Mouse (Mus musculus): ENCODE results near the gene Arl9. TPM values are rescaled to one million over a fixed set of nuclear protein-coding genes. Genes with fewer than 3 reads are reported as not detected.
"Not testable (repeated sequence)": the region's sequence is repeated elsewhere in the genome, so short reads cannot be mapped to it uniquely, and the experiment has no call there.

The Arl9 gene
- polyA plus RNA-seq (2016; fragmentation: Nextera tagmentation; extraction: Ambion mirVana), result not detected in 2 replicates

DNA sequence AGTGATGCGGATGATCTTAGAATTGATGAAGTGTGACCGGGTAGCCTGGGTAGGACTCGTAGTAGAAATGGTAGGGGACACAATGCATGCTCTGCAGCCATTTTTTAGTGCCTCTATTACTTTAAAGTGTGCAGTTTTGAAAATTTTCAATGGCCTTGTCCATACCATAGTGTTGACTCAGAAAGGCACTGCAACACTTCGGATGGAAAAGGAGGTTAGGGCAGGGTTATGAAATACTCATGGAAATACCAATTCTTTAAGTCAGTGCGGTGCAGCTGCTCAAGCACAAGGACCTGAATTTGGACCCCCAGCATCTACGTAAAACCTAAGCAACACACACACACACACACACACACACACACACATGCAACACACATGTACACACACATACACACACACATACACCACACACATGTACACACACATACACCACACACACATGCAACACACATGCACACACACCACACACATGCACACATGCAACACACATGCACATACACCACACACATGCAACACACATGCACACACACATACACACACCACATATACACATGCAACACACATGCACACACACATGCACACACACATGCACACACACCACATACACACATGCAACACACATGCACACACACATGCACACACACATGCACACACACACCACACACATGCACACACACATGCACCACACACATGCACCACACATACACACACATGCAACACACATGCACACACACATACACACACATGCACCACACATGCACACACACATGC, at the start of gene Arl9:
Gene Arl9 (plus strand): TSS at position 5 of the 771 bp plus-strand sequence.
- no peak for DNase-seq (ENCODE audit: low spot score)
- no peaks in the 10 kb centered on the region for H3K9me3 ChIP-seq (replicated peaks)
- H3K36me3 ChIP-seq, result peaks cover 24% of the 10 kb centered on the region
- no peaks in the 10 kb centered on the region for H3K27me3 ChIP-seq (ENCODE audit: low read depth, poor library complexity, severe bottlenecking)
- H3K4me1 ChIP-seq, result no peaks in the 10 kb centered on the region
- no peak within 1 kb of the TSS for H3K27ac ChIP-seq
- 96% methylated on average over 6 of the region's 6 CpGs for WGBS
- no peak within 1 kb of the TSS for H3K4me3 ChIP-seq

GRCm38 (mm10) chr5:76954271-76954900, 49.5 kb upstream of the Arl9 start:
- Histone ChIP-seq H3K4me1 (peaks cover 30% of the 10 kb centered on the region), H3K27ac (no peak overlapping the region), H3K36me3 (peaks cover 62% of the 10 kb centered on the region), H3K9me3 (replicated peaks) (no peaks in the 10 kb centered on the region), H3K4me3 (no peak overlapping the region), H3K27me3 (ENCODE audit: low read depth, poor library complexity, severe bottlenecking) (no peaks in the 10 kb centered on the region)
- no peak for DNase-seq (ENCODE audit: low spot score)
- WGBS, result 92% methylated on average over 6 of the region's 6 CpGs

GRCm38 (mm10) chr5:76955474-76955873, 48.4 kb upstream of the Arl9 start:
- Histone ChIP-seq H3K27ac (no peak overlapping the region), H3K27me3 (ENCODE audit: low read depth, poor library complexity, severe bottlenecking) (no peaks in the 10 kb centered on the region), H3K4me3 (no peak overlapping the region), H3K4me1 (peaks cover 22% of the 10 kb centered on the region), H3K9me3 (replicated peaks) (no peaks in the 10 kb centered on the region), H3K36me3 (peaks cover 70% of the 10 kb centered on the region)
- WGBS, result 93% methylated on average over 4 of the region's 4 CpGs
- DNase-seq (ENCODE audit: low spot score), result no peak

DNA sequence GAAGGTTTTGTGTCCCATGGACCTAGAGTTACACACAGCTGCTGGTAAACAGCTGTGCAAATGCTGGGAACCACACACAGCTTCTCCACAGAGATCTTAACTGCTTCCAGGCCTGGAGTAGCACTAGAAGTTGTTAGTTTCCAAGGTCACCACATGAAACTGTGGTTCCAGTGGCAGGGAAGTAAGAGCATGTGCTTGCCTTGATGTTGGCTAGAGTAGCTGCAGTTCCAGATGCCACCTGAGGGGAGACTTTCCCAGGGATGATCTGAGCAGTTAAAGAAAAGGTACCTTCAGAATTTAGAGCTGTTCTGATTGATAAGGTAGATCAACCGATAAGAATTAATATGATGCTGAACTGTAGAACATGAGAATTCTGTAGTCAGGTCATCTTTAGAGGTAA, 45.9 kb upstream of the Arl9 start:
- Histone ChIP-seq H3K9me3 (replicated peaks) (no peaks in the 10 kb centered on the region), H3K27ac (no peak overlapping the region), H3K36me3 (peaks cover 95% of the 10 kb centered on the region), H3K4me3 (no peak overlapping the region), H3K4me1 (peaks cover 16% of the 10 kb centered on the region; the same call in 1 of the 2 replicates), H3K27me3 (ENCODE audit: low read depth, poor library complexity, severe bottlenecking) (no peaks in the 10 kb centered on the region)
- DNase-seq (ENCODE audit: low spot score), result no peak
- 96% methylated on average over 1 of the region's 1 CpGs for WGBS

GRCm38 (mm10) chr5:76959587-76959986, 44.3 kb upstream of the Arl9 start:
- 92% methylated on average over 5 of the region's 5 CpGs for WGBS
- DNase-seq (ENCODE audit: low spot score), result no peak
- Histone ChIP-seq H3K4me3 (no peak overlapping the region), H3K27me3 (ENCODE audit: low read depth, poor library complexity, severe bottlenecking) (no peaks in the 10 kb centered on the region), H3K4me1 (peaks cover 5% of the 10 kb centered on the region; the same call in 1 of the 2 replicates), H3K27ac (no peak overlapping the region), H3K9me3 (replicated peaks) (no peaks in the 10 kb centered on the region), H3K36me3 (peaks cover 98% of the 10 kb centered on the region)

DNA sequence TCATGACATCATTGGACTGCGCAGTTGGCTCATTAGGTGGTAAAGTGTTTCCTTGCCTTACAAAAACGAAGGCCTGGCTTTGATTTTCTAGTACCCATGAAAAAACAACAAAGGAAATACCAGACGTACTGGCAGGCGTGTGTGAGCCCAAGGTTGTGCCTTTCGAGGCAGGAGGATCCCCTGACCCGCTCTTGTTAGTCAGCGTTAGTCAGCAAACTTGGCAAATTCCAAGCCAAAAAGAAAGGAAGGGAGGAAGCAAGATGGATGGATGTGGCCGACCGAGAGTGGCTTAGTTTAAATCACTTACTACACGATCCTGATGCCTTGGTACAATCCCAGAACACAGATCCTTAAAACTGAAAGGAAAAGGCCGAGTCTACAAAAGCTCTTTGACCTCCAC, 41.3 kb upstream of the Arl9 start:
- H3K4me1 ChIP-seq, result no peaks in the 10 kb centered on the region
- H3K4me3 ChIP-seq, result no peak overlapping the region
- H3K27ac ChIP-seq, result no peak overlapping the region
- no peaks in the 10 kb centered on the region for H3K27me3 ChIP-seq (ENCODE audit: low read depth, poor library complexity, severe bottlenecking)
- DNase-seq (ENCODE audit: low spot score), result no peak
- H3K36me3 ChIP-seq, result peaks cover 98% of the 10 kb centered on the region
- WGBS, result 84% methylated on average over 11 of the region's 11 CpGs
- H3K9me3 ChIP-seq (replicated peaks), result no peaks in the 10 kb centered on the region

DNA sequence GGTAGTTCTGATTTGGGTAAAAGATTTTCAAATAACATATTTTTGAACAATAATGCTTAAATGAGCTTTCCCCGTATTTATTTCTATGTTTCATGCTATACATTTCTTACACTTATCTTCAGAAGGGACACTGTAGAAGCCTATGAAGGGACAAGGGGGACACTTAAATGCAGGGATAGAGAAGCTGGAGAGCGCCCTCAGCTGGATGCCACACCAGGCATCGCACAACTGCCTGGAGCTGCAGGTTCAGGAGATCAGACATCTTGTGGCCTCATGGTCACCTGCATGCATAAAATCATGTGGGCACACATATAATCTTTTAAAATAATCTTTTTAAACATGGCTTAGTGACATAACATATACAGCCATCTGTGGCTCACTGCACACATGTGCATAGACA, 39.2 kb upstream of the Arl9 start:
- 92% methylated on average over 3 of the region's 3 CpGs for WGBS
- Histone ChIP-seq H3K27ac (no peak overlapping the region), H3K4me1 (no peaks in the 10 kb centered on the region), H3K9me3 (replicated peaks) (no peaks in the 10 kb centered on the region), H3K27me3 (ENCODE audit: low read depth, poor library complexity, severe bottlenecking) (no peaks in the 10 kb centered on the region), H3K4me3 (no peak overlapping the region), H3K36me3 (peaks cover 98% of the 10 kb centered on the region)
- no peak for DNase-seq (ENCODE audit: low spot score)

DNA sequence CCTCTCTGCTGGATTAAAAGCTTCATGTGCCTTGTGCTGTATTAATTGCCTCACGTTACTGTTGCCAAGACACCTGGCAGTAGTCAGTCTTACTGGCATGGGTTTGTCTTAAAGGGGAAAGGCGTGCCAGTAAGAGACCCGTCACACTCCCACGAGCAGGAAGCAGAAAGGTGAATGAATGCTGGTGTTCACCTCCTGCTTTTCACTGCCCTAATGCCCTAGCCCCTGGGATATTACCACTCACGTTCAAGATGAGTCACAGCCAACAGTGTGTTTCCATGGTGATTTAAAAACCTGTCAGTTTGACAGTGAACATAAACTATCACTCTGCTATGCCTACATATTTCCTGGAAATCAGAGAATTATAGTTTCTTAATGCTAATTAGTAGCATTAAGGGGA, 34.6 kb upstream of the Arl9 start:
- H3K27me3 ChIP-seq (ENCODE audit: low read depth, poor library complexity, severe bottlenecking), result no peaks in the 10 kb centered on the region
- no peak overlapping the region for H3K27ac ChIP-seq
- no peak for DNase-seq (ENCODE audit: low spot score)
- 86% methylated on average over 5 of the region's 5 CpGs for WGBS
- H3K4me3 ChIP-seq, result no peak overlapping the region
- H3K4me1 ChIP-seq, result peaks cover 8% of the 10 kb centered on the region
- H3K36me3 ChIP-seq, result peaks cover 79% of the 10 kb centered on the region
- no peaks in the 10 kb centered on the region for H3K9me3 ChIP-seq (replicated peaks)

GRCm38 (mm10) chr5:76971115-76971514, 32.7 kb upstream of the Arl9 start:
- peaks cover 62% of the 10 kb centered on the region for H3K36me3 ChIP-seq
- not testable (repeated sequence) for H3K9me3 ChIP-seq (replicated peaks); H3K4me3 ChIP-seq; H3K27me3 ChIP-seq (ENCODE audit: low read depth, poor library complexity, severe bottlenecking); H3K27ac ChIP-seq; DNase-seq (ENCODE audit: low spot score)
- H3K4me1 ChIP-seq, result peaks cover 14% of the 10 kb centered on the region
- WGBS, result 82% methylated on average over 1 of the region's 1 CpGs

- DNase-seq (ENCODE audit: low spot score), result no peak
- Histone ChIP-seq H3K36me3 (peaks cover 59% of the 10 kb centered on the region), H3K27me3 (ENCODE audit: low read depth, poor library complexity, severe bottlenecking) (no peaks in the 10 kb centered on the region), H3K4me1 (peaks cover 14% of the 10 kb centered on the region), H3K9me3 (replicated peaks) (no peaks in the 10 kb centered on the region), H3K27ac (no peak overlapping the region), H3K4me3 (peak overlapping the region; percentile 94)
- 74% methylated on average over 3 of the region's 3 CpGs for WGBS
Measured at GRCm38 (mm10) chr5:76973488-76973887, 30.4 kb upstream of the Arl9 start.

- Histone ChIP-seq H3K27me3 (ENCODE audit: low read depth, poor library complexity, severe bottlenecking) (no peaks in the 10 kb centered on the region), H3K9me3 (replicated peaks) (no peaks in the 10 kb centered on the region), H3K4me1 (peaks cover 14% of the 10 kb centered on the region), H3K36me3 (peaks cover 59% of the 10 kb centered on the region), H3K4me3 (peak overlapping the region; percentile 94), H3K27ac (peak overlapping the region; percentile 93; the same call in 1 of the 2 replicates)
- no peak for DNase-seq (ENCODE audit: low spot score)
- 4% methylated on average over 17 of the region's 17 CpGs for WGBS
Measured at GRCm38 (mm10) chr5:76974207-76974553, 29.7 kb upstream of the Arl9 start.

DNA sequence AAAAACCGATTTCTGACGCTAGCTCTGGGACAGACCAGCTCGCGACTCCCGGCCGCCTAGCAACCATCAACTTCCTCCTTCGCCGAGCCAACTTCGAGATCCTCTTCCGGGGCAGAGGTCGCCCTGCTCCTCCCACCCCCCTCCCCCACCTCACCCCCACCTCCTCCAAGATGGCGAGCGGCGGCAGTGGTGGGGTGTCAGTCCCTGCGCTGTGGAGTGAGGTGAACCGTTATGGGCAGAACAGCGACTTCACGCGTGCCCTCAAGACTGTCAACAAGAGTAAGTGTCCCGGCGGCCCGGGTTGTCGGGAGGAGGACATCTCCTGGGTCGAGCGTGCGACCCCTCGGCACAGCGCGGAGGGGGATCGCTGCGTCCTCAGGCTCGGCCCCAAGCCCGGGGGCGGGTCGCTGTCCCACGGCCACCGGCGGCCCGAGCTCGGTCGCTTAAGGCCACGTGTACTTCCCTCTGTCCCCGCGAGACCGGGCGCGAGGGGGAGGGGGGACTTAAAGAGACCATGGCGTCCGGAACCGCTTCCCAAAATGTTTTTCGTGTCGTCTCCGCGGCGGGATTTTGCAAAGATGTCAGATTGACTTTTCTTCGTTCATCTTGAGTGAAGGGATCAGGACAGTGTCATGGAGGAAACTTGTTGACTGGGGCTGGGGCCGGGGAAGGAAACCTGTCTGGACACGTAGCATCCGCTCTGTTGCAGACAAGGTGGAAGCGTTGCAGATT, 29.1 kb upstream of the Arl9 start, which contains the start of gene Srp72:
Gene Srp72 (plus strand): TSS at position 130 of the 732 bp plus-strand sequence.
- Histone ChIP-seq H3K4me3 (peak within 1 kb of the TSS; percentile 94), H3K36me3 (peaks cover 59% of the 10 kb centered on the region), H3K27ac (peak within 1 kb of the TSS; percentile 93), H3K4me1 (peaks cover 14% of the 10 kb centered on the region), H3K27me3 (ENCODE audit: low read depth, poor library complexity, severe bottlenecking) (no peaks in the 10 kb centered on the region), H3K9me3 (replicated peaks) (no peaks in the 10 kb centered on the region)
- peak; percentile 93 for DNase-seq (ENCODE audit: low spot score)
- under 1% methylated on average over 57 of the region's 60 CpGs for WGBS

GRCm38 (mm10) chr5:76975736-76976135, 28.1 kb upstream of the Arl9 start:
- Histone ChIP-seq H3K36me3 (peaks cover 59% of the 10 kb centered on the region), H3K27ac (no peak overlapping the region), H3K4me1 (peaks cover 14% of the 10 kb centered on the region), H3K27me3 (ENCODE audit: low read depth, poor library complexity, severe bottlenecking) (no peaks in the 10 kb centered on the region), H3K4me3 (peak overlapping the region; percentile 94), H3K9me3 (replicated peaks) (no peaks in the 10 kb centered on the region)
- no peak for DNase-seq (ENCODE audit: low spot score)
- 90% methylated on average over 8 of the region's 8 CpGs for WGBS
